Mouse (Mus musculus): Measurements from ENCODE around the gene Slc7a5.

GRCm38 (mm10) chr8:121931571-121931970 is 24.1 kb upstream of the Slc7a5 start:
- no peak for TF ChIP-seq CTCF (IDR thresholded peaks at IDR 0.05; ENCODE audit: low read depth, low read length)
- TF ChIP-seq GATA1 (IDR thresholded peaks at IDR 0.05; ENCODE audit: borderline replicate concordance, low read length): no peak
- no peak for TF ChIP-seq TAL1 (conservative IDR thresholded peaks at IDR 0.05; ENCODE audit: low read depth, low read length)
- no peak for TF ChIP-seq POLR2AphosphoS5 (IDR thresholded peaks at IDR 0.05; ENCODE audit: insufficient replicate concordance, low read depth, low read length)
- no peak for TF ChIP-seq GATA2 (IDR thresholded peaks at IDR 0.05; ENCODE audit: borderline replicate concordance, low read depth, low read length)

Data from G1E (cell line).